Mouse (Mus musculus) lung, postnatal 14 days (tissue): ENCODE data around the gene Olfr1449.
"Not testable (repeated sequence)": the region's sequence is repeated elsewhere in the genome, so short reads cannot be mapped to it uniquely, and the experiment has no call there.

Experiments used
- DNase-seq: peaks from one replicate; pipeline ENCODE4 v3.0.0; 2021

Gene Olfr1449

GRCm38 (mm10) chr19:12930540-12930939, at the start of gene Olfr1449:
Olfr1449 (plus strand) TSS chr19:12930840.
- DNase-seq = no peak

GRCm38 (mm10) chr19:12883555-12883954, 47.1 kb upstream of the Olfr1449 start, which contains the start of gene Olfr1445:
Olfr1445 (plus strand) TSS chr19:12883855.
- no peak for DNase-seq

GRCm38 (mm10) chr19:12893424-12893823, 37.2 kb upstream of the Olfr1449 start, which contains the start of gene Olfr1446:
Olfr1446 (minus strand) TSS chr19:12893524.
- no peak for DNase-seq

GRCm38 (mm10) chr19:12903643-12904042, 27.0 kb upstream of the Olfr1449 start, which contains the start of gene Olfr1447:
Olfr1447 (minus strand) TSS chr19:12903743.
- DNase-seq = no peak

- no peak for DNase-seq
These were observed 6.3 kb upstream of the Olfr1449 start, which contains the start of gene Olfr1448 for GRCm38 (mm10) chr19:12924319-12924718. Olfr1448 (minus strand) TSS chr19:12924419.

GRCm38 (mm10) chr19:12949958-12950357, 19.3 kb downstream of the Olfr1449 start, which contains the start of gene Olfr1450:
Olfr1450 (plus strand) TSS chr19:12950258.
- DNase-seq = no peak

- DNase-seq = not testable (repeated sequence)
These were observed 39.4 kb downstream of the Olfr1449 start for GRCm38 (mm10) chr19:12970082-12970481.
